Mouse (Mus musculus) heart, adult 2 months (tissue): ENCODE results near the gene Tnn.

Experiments
- CTCF ChIP-seq: fragments of 200-600 bp; IDR thresholded peaks from 2 replicates; pipeline ENCODE4 v1.8.1; 2022; ENCODE audit warnings: antibody characterized with exemption, mild to moderate bottlenecking, moderate library complexity
- POLR2A ChIP-seq: fragments of 200-500 bp; IDR thresholded peaks from 2 replicates; pipeline ENCODE4 v1.6.1; 2011; ENCODE audit warnings: mild to moderate bottlenecking, low read depth, low read length, control low read depth; ENCODE audit not compliant: insufficient read depth

- TF ChIP-seq POLR2A (no peak), CTCF (no peak)
Measured at GRCm38 (mm10) chr1:160195337-160195663, 41.9 kb upstream of the Tnn start.
